Mouse (Mus musculus) adrenal gland, postnatal 25 days (tissue): Measurements from ENCODE around the gene Gabra5. TPM values are rescaled to one million over a fixed set of nuclear protein-coding genes. Genes with fewer than 3 reads are reported as not detected.
A peak's percentile ranks its signal among the peaks of the same experiment; 100 is the strongest.

Source experiments
- DNase-seq: peaks from one replicate; pipeline ENCODE4 v3.0.0; 2021; ENCODE audit warnings: mixed read lengths
- total RNA-seq: library from RNA; stranded (reverse); gene quantifications from 2 replicates; pipeline ENCODE4 v1.2.3, GENCODE M21; 2021

Gene Gabra5
- total RNA-seq, 1 experiment from 2014 or later, result 0.18 TPM

GRCm38 (mm10) chr7:57386517-57387340 lies 123.1 kb downstream of the Gabra5 start, which contains the start of gene Gabrg3:
Gene Gabrg3, minus strand, starts transcription at chr7:57387188.
- peak; percentile 36 for DNase-seq

DNA sequence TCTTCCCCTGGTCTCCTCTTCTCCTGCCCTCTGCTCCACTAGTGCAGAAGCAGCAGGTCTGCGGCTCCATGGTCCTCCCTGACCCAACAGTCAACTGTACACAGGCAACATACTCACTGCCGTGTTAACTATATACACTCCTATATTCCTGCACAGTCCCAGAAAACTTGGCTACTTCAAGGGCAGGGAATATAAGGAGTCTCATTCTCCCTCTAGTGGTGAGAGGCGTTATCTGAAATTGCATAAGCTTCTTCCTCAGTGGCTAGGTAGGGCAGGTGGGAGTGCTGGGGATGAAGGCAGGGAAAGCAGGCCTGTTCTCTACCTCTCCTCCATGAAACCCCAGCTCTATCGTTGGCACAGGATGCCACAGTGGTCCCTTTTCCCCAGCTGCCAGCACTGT lies 125.7 kb downstream of the Gabra5 start:
- DNase-seq, result no peak

- DNase-seq, result no peak
Measured at GRCm38 (mm10) chr7:57366013-57366390, 143.9 kb downstream of the Gabra5 start.

- no peak for DNase-seq
Measured at GRCm38 (mm10) chr7:57365134-57366012, 144.5 kb downstream of the Gabra5 start.

- DNase-seq, result no peak
Measured at GRCm38 (mm10) chr7:57363812-57364211, 146.0 kb downstream of the Gabra5 start.

DNA sequence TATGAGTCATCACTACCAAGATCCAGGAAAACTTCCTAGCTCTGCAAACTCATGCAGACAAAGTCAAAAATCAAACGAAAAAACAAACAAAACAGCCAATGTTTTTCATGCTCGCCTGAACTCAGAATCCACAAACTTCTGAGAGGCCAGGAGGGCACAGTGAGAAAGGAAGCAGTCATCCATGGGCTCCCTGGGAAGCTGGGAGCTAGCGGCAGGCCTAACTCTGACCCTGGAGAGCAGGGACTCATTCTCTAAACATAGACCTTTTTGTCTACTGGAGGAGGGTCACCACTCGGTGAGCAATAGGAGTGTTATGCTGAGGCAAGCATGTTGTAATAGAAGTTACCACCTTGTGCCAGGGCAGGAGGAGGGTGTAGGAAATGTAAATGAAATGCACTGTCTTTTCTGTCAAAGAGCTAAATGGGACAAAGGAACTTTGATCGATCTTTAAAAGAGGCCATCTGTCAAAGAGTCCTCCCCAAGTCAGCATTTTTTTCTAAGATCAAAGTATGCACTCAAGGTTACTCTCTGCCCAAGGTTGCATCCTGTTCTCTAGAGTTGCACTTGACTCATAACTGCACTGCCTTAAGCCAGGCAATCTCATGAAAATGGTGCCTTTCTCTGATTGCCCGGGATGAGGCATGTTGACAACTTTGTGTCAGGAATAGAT lies 151.9 kb downstream of the Gabra5 start:
- peak; percentile 24 for DNase-seq

Other genes with a start within 250 kb of the Gabra5 start
- 4.0 and 4.3 TPM in 2 replicates for gene Gabrg3, start 122.9 kb downstream of the Gabra5 start, total RNA-seq
- gene Gabrb3, start 90.4 kb downstream of the Gabra5 start, total RNA-seq, result 7.4 and 12.3 TPM in 2 replicates